Mouse (Mus musculus): ENCODE data around the gene Hcst. TPM values are rescaled to one million over a fixed set of nuclear protein-coding genes. Genes with fewer than 3 reads are reported as not detected.

Gene Hcst
- polyA plus RNA-seq, 1 experiment from 2014 or later = 0.72 TPM

GRCm38 (mm10) chr7:30430191-30430590 is 10.5 kb upstream of the Hcst start:
- H3K27ac ChIP-seq (replicated peaks; ENCODE audit: low read depth, low read length) = no peak overlapping the region
- H3K4me1 ChIP-seq (ENCODE audit: control insufficient read depth, insufficient read depth, low read length) = no peaks in the 10 kb centered on the region
- no peaks in the 10 kb centered on the region for H3K36me3 ChIP-seq (replicated peaks; ENCODE audit: control insufficient read depth, insufficient read depth, low read depth, low read length)
- no peaks in the 10 kb centered on the region for H3K9me3 ChIP-seq (replicated peaks; ENCODE audit: control insufficient read depth, low read length)
- WGBS = 50% methylated on average over 2 of the region's 2 CpGs
- H3K27me3 ChIP-seq (ENCODE audit: control insufficient read depth, insufficient read depth, low read length) = no peaks in the 10 kb centered on the region
- DNase-seq (ENCODE audit: low spot score) = no peak
- no peak overlapping the region for H3K9ac ChIP-seq (replicated peaks; ENCODE audit: low read length)
- no peak overlapping the region for H3K4me3 ChIP-seq (ENCODE audit: low read depth, low read length)
- no peak for ATAC-seq (replicated peaks; ENCODE audit: insufficient number of reproducible peaks, low FRiP score, low TSS enrichment, low read depth)
- no peak overlapping the region for H3K4me2 ChIP-seq (ENCODE audit: low read depth, low read length)

- Histone ChIP-seq H3K9ac (replicated peaks; ENCODE audit: low read length) (no peak overlapping the region), H3K4me1 (ENCODE audit: control insufficient read depth, insufficient read depth, low read length) (no peaks in the 10 kb centered on the region), H3K4me2 (ENCODE audit: low read depth, low read length) (no peak overlapping the region), H3K9me3 (replicated peaks; ENCODE audit: control insufficient read depth, low read length) (no peaks in the 10 kb centered on the region), H3K27me3 (ENCODE audit: control insufficient read depth, insufficient read depth, low read length) (no peaks in the 10 kb centered on the region), H3K36me3 (replicated peaks; ENCODE audit: control insufficient read depth, insufficient read depth, low read depth, low read length) (no peaks in the 10 kb centered on the region), H3K4me3 (ENCODE audit: low read depth, low read length) (no peak overlapping the region), H3K27ac (replicated peaks; ENCODE audit: low read depth, low read length) (no peak overlapping the region)
- DNase-seq (ENCODE audit: low spot score) (no peak), ATAC-seq (replicated peaks; ENCODE audit: insufficient number of reproducible peaks, low FRiP score, low TSS enrichment, low read depth) (no peak)
Measured at GRCm38 (mm10) chr7:30429327-30429726, 9.7 kb upstream of the Hcst start.

GRCm38 (mm10) chr7:30423071-30423641 is 3.5 kb upstream of the Hcst start:
- ATAC-seq (replicated peaks; ENCODE audit: insufficient number of reproducible peaks, low FRiP score, low TSS enrichment, low read depth) (no peak), DNase-seq (ENCODE audit: low spot score) (no peak)
- peaks cover 3% of the 10 kb centered on the region; the same call in 1 of the 2 replicates for H3K27me3 ChIP-seq (ENCODE audit: control insufficient read depth, insufficient read depth, low read length)
- H3K4me3 ChIP-seq (ENCODE audit: low read depth, low read length) = peak overlapping the region; percentile 51; the same call in 1 of the 2 replicates
- 40% methylated on average over 23 of the region's 23 CpGs for WGBS
- H3K9me3 ChIP-seq (replicated peaks; ENCODE audit: control insufficient read depth, low read length) = no peaks in the 10 kb centered on the region
- peak overlapping the region; percentile 39; the same call in 1 of the 2 replicates for H3K9ac ChIP-seq (replicated peaks; ENCODE audit: low read length)
- no peak overlapping the region for H3K27ac ChIP-seq (replicated peaks; ENCODE audit: low read depth, low read length)
- peak overlapping the region; percentile 94 for H3K4me2 ChIP-seq (ENCODE audit: low read depth, low read length)
- H3K36me3 ChIP-seq (replicated peaks; ENCODE audit: control insufficient read depth, insufficient read depth, low read depth, low read length) = no peaks in the 10 kb centered on the region
- H3K4me1 ChIP-seq (ENCODE audit: control insufficient read depth, insufficient read depth, low read length) = peaks cover 3% of the 10 kb centered on the region; the same call in 1 of the 2 replicates

GRCm38 (mm10) chr7:30422560-30422959 is 2.9 kb upstream of the Hcst start:
- ATAC-seq (replicated peaks; ENCODE audit: insufficient number of reproducible peaks, low FRiP score, low TSS enrichment, low read depth) (0 out of 2 replicates have a peak, but pooled peaks have one; percentile 21), DNase-seq (ENCODE audit: low spot score) (no peak)
- Histone ChIP-seq H3K4me1 (ENCODE audit: control insufficient read depth, insufficient read depth, low read length) (peaks cover 3% of the 10 kb centered on the region; the same call in 1 of the 2 replicates), H3K9me3 (replicated peaks; ENCODE audit: control insufficient read depth, low read length) (no peaks in the 10 kb centered on the region), H3K9ac (replicated peaks; ENCODE audit: low read length) (peak overlapping the region; percentile 54), H3K36me3 (replicated peaks; ENCODE audit: control insufficient read depth, insufficient read depth, low read depth, low read length) (no peaks in the 10 kb centered on the region), H3K4me3 (ENCODE audit: low read depth, low read length) (peak overlapping the region; percentile 51), H3K27ac (replicated peaks; ENCODE audit: low read depth, low read length) (no peak overlapping the region), H3K4me2 (ENCODE audit: low read depth, low read length) (peak overlapping the region; percentile 94), H3K27me3 (ENCODE audit: control insufficient read depth, insufficient read depth, low read length) (peaks cover 3% of the 10 kb centered on the region; the same call in 1 of the 2 replicates)
- 11% methylated on average over 9 of the region's 9 CpGs for WGBS

GRCm38 (mm10) chr7:30421890-30422435 is 2.3 kb upstream of the Hcst start:
- H3K4me2 ChIP-seq (ENCODE audit: low read depth, low read length) = peak overlapping the region; percentile 94
- H3K9ac ChIP-seq (replicated peaks; ENCODE audit: low read length) = peak overlapping the region; percentile 58
- H3K4me1 ChIP-seq (ENCODE audit: control insufficient read depth, insufficient read depth, low read length) = peaks cover 3% of the 10 kb centered on the region; the same call in 1 of the 2 replicates
- no peaks in the 10 kb centered on the region for H3K9me3 ChIP-seq (replicated peaks; ENCODE audit: control insufficient read depth, low read length)
- H3K4me3 ChIP-seq (ENCODE audit: low read depth, low read length) = peak overlapping the region; percentile 51
- H3K36me3 ChIP-seq (replicated peaks; ENCODE audit: control insufficient read depth, insufficient read depth, low read depth, low read length) = no peaks in the 10 kb centered on the region
- ATAC-seq (replicated peaks; ENCODE audit: insufficient number of reproducible peaks, low FRiP score, low TSS enrichment, low read depth) = peak; percentile 63
- no peak overlapping the region for H3K27ac ChIP-seq (replicated peaks; ENCODE audit: low read depth, low read length)
- peaks cover 3% of the 10 kb centered on the region; the same call in 1 of the 2 replicates for H3K27me3 ChIP-seq (ENCODE audit: control insufficient read depth, insufficient read depth, low read length)
- DNase-seq (ENCODE audit: low spot score) = peak; percentile 93
- WGBS = under 1% methylated on average over 45 of the region's 45 CpGs

- Histone ChIP-seq H3K9me3 (replicated peaks; ENCODE audit: control insufficient read depth, low read length) (no peaks in the 10 kb centered on the region), H3K9ac (replicated peaks; ENCODE audit: low read length) (peak within 1 kb of the TSS; percentile 58), H3K36me3 (replicated peaks; ENCODE audit: control insufficient read depth, insufficient read depth, low read depth, low read length) (no peaks in the 10 kb centered on the region), H3K27ac (replicated peaks; ENCODE audit: low read depth, low read length) (no peak within 1 kb of the TSS), H3K4me2 (ENCODE audit: low read depth, low read length) (peak within 1 kb of the TSS; percentile 94), H3K27me3 (ENCODE audit: control insufficient read depth, insufficient read depth, low read length) (peaks cover 3% of the 10 kb centered on the region; the same call in 1 of the 2 replicates), H3K4me1 (ENCODE audit: control insufficient read depth, insufficient read depth, low read length) (peaks cover 3% of the 10 kb centered on the region; the same call in 1 of the 2 replicates), H3K4me3 (ENCODE audit: low read depth, low read length) (peak within 1 kb of the TSS; percentile 51)
- DNase-seq (ENCODE audit: low spot score) = peak; percentile 43
- ATAC-seq (replicated peaks; ENCODE audit: insufficient number of reproducible peaks, low FRiP score, low TSS enrichment, low read depth) = peak; percentile 15; the same call in 1 of the 2 replicates
- WGBS = 11% methylated on average over 31 of the region's 31 CpGs
Measured at GRCm38 (mm10) chr7:30421175-30421889, 1.7 kb upstream of the Hcst start, which contains the start of gene Nfkbid. TSS of gene Nfkbid (plus strand) at chr7:30421732.

GRCm38 (mm10) chr7:30420673-30421072 is 1.0 kb upstream of the Hcst start:
- DNase-seq (ENCODE audit: low spot score) (no peak), ATAC-seq (replicated peaks; ENCODE audit: insufficient number of reproducible peaks, low FRiP score, low TSS enrichment, low read depth) (no peak)
- Histone ChIP-seq H3K9ac (replicated peaks; ENCODE audit: low read length) (no peak overlapping the region), H3K9me3 (replicated peaks; ENCODE audit: control insufficient read depth, low read length) (no peaks in the 10 kb centered on the region), H3K27ac (replicated peaks; ENCODE audit: low read depth, low read length) (no peak overlapping the region), H3K4me2 (ENCODE audit: low read depth, low read length) (no peak overlapping the region; the same call in 1 of the 2 replicates), H3K36me3 (replicated peaks; ENCODE audit: control insufficient read depth, insufficient read depth, low read depth, low read length) (no peaks in the 10 kb centered on the region), H3K4me3 (ENCODE audit: low read depth, low read length) (no peak overlapping the region), H3K27me3 (ENCODE audit: control insufficient read depth, insufficient read depth, low read length) (peaks cover 3% of the 10 kb centered on the region; the same call in 1 of the 2 replicates), H3K4me1 (ENCODE audit: control insufficient read depth, insufficient read depth, low read length) (peaks cover 3% of the 10 kb centered on the region; the same call in 1 of the 2 replicates)
- WGBS = 80% methylated on average over 3 of the region's 3 CpGs
